Mouse (Mus musculus) layer of hippocampus, adult 9-11 months (tissue): Measurements from ENCODE around the gene Dgkq.

Source experiments
- DNase-seq: peaks from one replicate; pipeline ENCODE4 v3.0.0; 2022

The Dgkq gene

GRCm38 (mm10) chr5:108668977-108669936 is at the start of gene Dgkq:
TSS of gene Dgkq (minus strand) at chr5:108669672.
- peak; percentile 92 for DNase-seq

- peak; percentile 22 for DNase-seq
These were observed 48.6 kb upstream of the Dgkq start for GRCm38 (mm10) chr5:108718051-108718450.

- DNase-seq = no peak
These were observed 46.5 kb upstream of the Dgkq start for GRCm38 (mm10) chr5:108715974-108716373.

- DNase-seq = peak; percentile 55
These were observed 44.7 kb upstream of the Dgkq start for GRCm38 (mm10) chr5:108714149-108714548.

GRCm38 (mm10) chr5:108713691-108714090 is 44.2 kb upstream of the Dgkq start:
- no peak for DNase-seq

- no peak for DNase-seq
These were observed 43.6 kb upstream of the Dgkq start for GRCm38 (mm10) chr5:108713096-108713495.

- no peak for DNase-seq
These were observed 42.5 kb upstream of the Dgkq start for GRCm38 (mm10) chr5:108711968-108712367.

- DNase-seq = no peak
These were observed 39.7 kb upstream of the Dgkq start for GRCm38 (mm10) chr5:108708981-108709731.

- DNase-seq = no peak
These were observed 38.9 kb upstream of the Dgkq start for GRCm38 (mm10) chr5:108708419-108708818.

GRCm38 (mm10) chr5:108707758-108708157 is 38.3 kb upstream of the Dgkq start:
- no peak for DNase-seq

GRCm38 (mm10) chr5:108703754-108704626 is 34.5 kb upstream of the Dgkq start:
- DNase-seq = no peak

- DNase-seq = no peak
These were observed 32.0 kb upstream of the Dgkq start for GRCm38 (mm10) chr5:108701341-108702021.

GRCm38 (mm10) chr5:108700346-108700745 is 30.9 kb upstream of the Dgkq start:
- DNase-seq = no peak

- DNase-seq = peak; percentile 86
These were observed 27.9 kb upstream of the Dgkq start for GRCm38 (mm10) chr5:108697341-108697753.

- no peak for DNase-seq
These were observed 27.1 kb upstream of the Dgkq start for GRCm38 (mm10) chr5:108696542-108696941.

GRCm38 (mm10) chr5:108695861-108696260 is 26.4 kb upstream of the Dgkq start:
- no peak for DNase-seq

- DNase-seq = no peak
These were observed 25.1 kb upstream of the Dgkq start for GRCm38 (mm10) chr5:108694352-108695261.

GRCm38 (mm10) chr5:108693872-108694288 is 24.4 kb upstream of the Dgkq start:
- DNase-seq = peak; percentile 59

- DNase-seq = no peak
These were observed 22.8 kb upstream of the Dgkq start, which contains the start of gene Fgfrl1 for GRCm38 (mm10) chr5:108692271-108692670. TSS of gene Fgfrl1 (plus strand) at chr5:108692382.

GRCm38 (mm10) chr5:108691152-108691551 is 21.7 kb upstream of the Dgkq start:
- no peak for DNase-seq

- peak; percentile 65 for DNase-seq
These were observed 19.6 kb upstream of the Dgkq start for GRCm38 (mm10) chr5:108689091-108689490.
